7 mouse cellular contexts compared by ENCODE assay signal in the genomic region with DNA sequence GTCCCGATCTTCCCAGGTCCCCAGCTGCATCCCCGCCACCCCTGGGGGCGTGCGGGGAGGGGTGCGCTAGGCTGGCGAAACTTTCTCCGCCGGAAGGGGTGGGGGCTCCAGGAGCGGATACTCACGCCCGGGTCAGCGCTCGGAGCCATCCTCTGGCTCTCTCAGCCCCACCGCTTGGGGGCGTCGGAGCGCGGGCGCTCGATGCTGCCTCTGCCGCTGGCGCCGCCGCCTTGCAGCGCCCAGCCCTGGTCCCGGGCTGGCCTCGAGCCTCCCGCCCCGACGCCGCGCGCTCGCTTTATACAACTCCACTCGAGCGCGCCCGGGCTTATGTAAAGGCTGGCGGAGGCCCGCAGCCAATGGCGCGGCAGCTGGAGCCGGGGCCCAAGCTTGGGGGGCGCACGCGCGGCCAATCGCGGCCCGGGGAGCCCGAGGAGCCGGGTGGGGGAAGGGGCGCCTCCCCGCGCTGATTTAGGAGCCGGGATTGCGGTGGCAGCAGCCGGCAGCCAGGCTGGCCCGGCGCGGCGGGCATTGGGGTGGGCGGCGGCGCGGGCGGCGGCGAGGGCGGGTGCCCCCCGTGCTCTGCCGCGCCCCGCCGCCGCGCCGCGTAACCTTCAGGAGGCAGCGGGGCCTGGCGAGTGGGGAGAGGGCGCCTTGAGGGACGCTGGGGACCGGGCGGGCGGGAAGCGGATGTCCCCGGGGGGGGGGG. TPM values are rescaled to one million over a fixed set of nuclear protein-coding genes. Genes with fewer than 3 reads are reported as not detected.
DNase-seq lines count a peak whose midpoint lies in the region; ATAC-seq and TF ChIP-seq lines count a peak whose summit lies in the region.

Gene Crtac1, minus strand, starts transcription at position 299 of the 706 bp plus-strand sequence.

- peak within 1 kb of the TSS; percentile 81 for H3K9ac ChIP-seq in forebrain, embryonic 14.5 days (ENCODE audit: low read length)
- H3K9ac ChIP-seq in intestine, embryonic 14.5 days (ENCODE audit: low read length) = peak within 1 kb of the TSS; percentile 49
- peak within 1 kb of the TSS; percentile 78 for H3K9ac ChIP-seq in midbrain, embryonic 15.5 days

- DNase-seq in ZHBTc4 (ENCODE audit: low read depth, low spot score) = peak; percentile 92
- DNase-seq in forebrain, embryonic 14.5 days (ENCODE audit: low spot score) = peak; percentile 97
- DNase-seq in intestine, embryonic 14.5 days (ENCODE audit: low spot score) = peak; percentile 80
- peak; percentile 93 for DNase-seq in left cerebral cortex, postnatal 14 days (ENCODE audit: low spot score in 2 of 2)

- peak within 1 kb of the TSS; percentile 55 for H3K4me3 ChIP-seq in forebrain, embryonic 14.5 days (ENCODE audit: low read depth, low read length)
- H3K4me3 ChIP-seq in intestine, embryonic 14.5 days (ENCODE audit: low read depth, low read length) = peak within 1 kb of the TSS; percentile 46
- H3K4me3 ChIP-seq in midbrain, embryonic 15.5 days = peak within 1 kb of the TSS; percentile 69
- H3K4me3 ChIP-seq in testis, adult 2 months (ENCODE audit: control insufficient read depth, low read depth, low read length) = peak within 1 kb of the TSS; percentile 62

- no peak for TF ChIP-seq CTCF in testis, adult 2 months (IDR thresholded peaks at IDR 0.05; ENCODE audit: control insufficient read depth, insufficient read depth, insufficient replicate concordance, low read depth, low read length)

- H3K27ac ChIP-seq in forebrain, embryonic 14.5 days (ENCODE audit: low read depth, low read length) = peak within 1 kb of the TSS; percentile 78
- H3K27ac ChIP-seq in intestine, embryonic 14.5 days (ENCODE audit: low read depth) = no peak within 1 kb of the TSS
- H3K27ac ChIP-seq in midbrain, embryonic 15.5 days = peak within 1 kb of the TSS; percentile 88
- no peak within 1 kb of the TSS for H3K27ac ChIP-seq in testis, adult 2 months (ENCODE audit: control insufficient read depth, insufficient read depth, low read depth, low read length)

- H3K36me3 ChIP-seq in forebrain, embryonic 14.5 days (ENCODE audit: control insufficient read depth, insufficient read depth, low read length) = no peaks in the 10 kb centered on the region
- no peaks in the 10 kb centered on the region for H3K36me3 ChIP-seq in intestine, embryonic 14.5 days (ENCODE audit: control insufficient read depth, insufficient read depth, low read length)
- no peaks in the 10 kb centered on the region for H3K36me3 ChIP-seq in midbrain, embryonic 15.5 days (replicated peaks)
- no peaks in the 10 kb centered on the region for H3K36me3 ChIP-seq in testis, adult 2 months (ENCODE audit: control insufficient read depth, insufficient read depth, low read length)

- peaks cover 32% of the 10 kb centered on the region for H3K27me3 ChIP-seq in forebrain, embryonic 14.5 days (replicated peaks; ENCODE audit: control insufficient read depth, insufficient read depth, low read length)
- peaks cover 63% of the 10 kb centered on the region for H3K27me3 ChIP-seq in intestine, embryonic 14.5 days (replicated peaks; ENCODE audit: control insufficient read depth, insufficient read depth, low read length)
- H3K27me3 ChIP-seq in midbrain, embryonic 15.5 days (replicated peaks) = peaks cover 22% of the 10 kb centered on the region
- H3K27me3 ChIP-seq in testis, adult 2 months (ENCODE audit: control insufficient read depth, insufficient read depth, low read length) = no peaks in the 10 kb centered on the region

- TF ChIP-seq POLR2A in testis, adult 2 months (IDR thresholded peaks at IDR 0.05; ENCODE audit: control insufficient read depth, low read depth, low read length) = no peak

- peaks cover 14% of the 10 kb centered on the region for H3K4me1 ChIP-seq in forebrain, embryonic 14.5 days (ENCODE audit: control insufficient read depth, insufficient read depth, low read length)
- 0 out of 2 replicates have a peak, but pooled peaks cover 5% of the 10 kb centered on the region for H3K4me1 ChIP-seq in intestine, embryonic 14.5 days (replicated peaks; ENCODE audit: control insufficient read depth, insufficient read depth, low read length)
- peaks cover 21% of the 10 kb centered on the region; the same call in 1 of the 2 replicates for H3K4me1 ChIP-seq in midbrain, embryonic 15.5 days
- peaks cover 13% of the 10 kb centered on the region for H3K4me1 ChIP-seq in testis, adult 2 months (ENCODE audit: control insufficient read depth, insufficient read depth, low read length)

- WGBS in forebrain, embryonic 14.5 days = under 1% methylated on average over 68 of the region's 88 CpGs
- WGBS in intestine, embryonic 14.5 days = 2% methylated on average over 75 of the region's 88 CpGs
- WGBS in midbrain, embryonic 15.5 days = under 1% methylated on average over 61 of the region's 88 CpGs

- no peaks in the 10 kb centered on the region for H3K9me3 ChIP-seq in forebrain, embryonic 14.5 days (replicated peaks; ENCODE audit: control insufficient read depth, low read length)
- no peaks in the 10 kb centered on the region for H3K9me3 ChIP-seq in intestine, embryonic 14.5 days (ENCODE audit: control insufficient read depth, low read length)
- H3K9me3 ChIP-seq in midbrain, embryonic 15.5 days = no peaks in the 10 kb centered on the region

- H3K4me2 ChIP-seq in forebrain, embryonic 14.5 days (ENCODE audit: low read length) = peak within 1 kb of the TSS; percentile 77
- H3K4me2 ChIP-seq in intestine, embryonic 14.5 days (ENCODE audit: low read length) = peak within 1 kb of the TSS; percentile 75
- H3K4me2 ChIP-seq in midbrain, embryonic 15.5 days = peak within 1 kb of the TSS; percentile 85

- intact Hi-C loops in left cerebral cortex, postnatal 14 days (cut with DNase I) = loop anchor here (5.0 kb wide), 2 partner anchors 89 to 114 kb away; no protein-coding TSS in a partner anchor

- peak; percentile 64 for ATAC-seq in cerebellum, adult (ENCODE audit: insufficient number of reproducible peaks, low FRiP score, low TSS enrichment)
- peak; percentile 94 for ATAC-seq in forebrain, embryonic 14.5 days
- ATAC-seq in intestine, embryonic 14.5 days (replicated peaks; ENCODE audit: low FRiP score, low TSS enrichment, low read depth) = peak; percentile 90
- ATAC-seq in midbrain, embryonic 15.5 days (replicated peaks) = peak; percentile 95

RNA-seq across cellular contexts. Expression of gene Crtac1, which starts in this region (rescaled TPM):
- 17.3 and 17.6 TPM in 2 replicates for polyA plus RNA-seq in forebrain, embryonic 14.5 days (2014; fragmentation: Nextera tagmentation; extraction: Ambion mirVana)
- polyA plus RNA-seq in intestine, embryonic 14.5 days (2014; fragmentation: Nextera tagmentation; extraction: Ambion mirVana) = 4.1 and 5.6 TPM in 2 replicates
- 10 to 100 TPM; 77.3 to 88.9 TPM for total RNA-seq in left cerebral cortex, postnatal 14 days (2021)
- 24.6 and 26.1 TPM in 2 replicates for polyA plus RNA-seq in midbrain, embryonic 15.5 days (2015; fragmentation: Nextera tagmentation; extraction: Ambion mirVana)
- 3.7 and 4.6 TPM in 2 replicates for polyA plus RNA-seq in testis, adult 2 months (2012; rRNA removed)

Comparison
In these comparisons a context has a peak if more than half of its experiments do, and no peak if none do; other contexts are left out.
1. H3K27ac ChIP-seq: peak in forebrain, embryonic 14.5 days (single experiment) and midbrain, embryonic 15.5 days (single experiment); none in intestine, embryonic 14.5 days (single experiment) and testis, adult 2 months (single experiment).
2. Peak in every context shown above with its lines, with median percentiles within 50 percentile points of each other: DNase-seq, ATAC-seq, H3K4me2 ChIP-seq, H3K4me3 ChIP-seq and H3K9ac ChIP-seq.